Mouse (Mus musculus) kidney, postnatal 0 days (tissue): Measurements from ENCODE around the gene Traf3ip1. TPM values are rescaled to one million over a fixed set of nuclear protein-coding genes. Genes with fewer than 3 reads are reported as not detected.
A peak's percentile ranks its signal among the peaks of the same experiment; 100 is the strongest.
"Not testable (repeated sequence)": the region's sequence is repeated elsewhere in the genome, so short reads cannot be mapped to it uniquely, and the experiment has no call there.

Experiments
- ATAC-seq: fragments of 200-750 bp; cut with Nextera tagmentation; replicated peaks from 2 replicates; pipeline ENCODE4 v1.8.0; 2017; ENCODE audit warnings: low read depth, moderate number of reproducible peaks, moderate TSS enrichment, moderate library complexity; ENCODE audit not compliant: low FRiP score
- DNase-seq: peaks from one replicate; pipeline ENCODE4 v3.0.0-alpha.2; 2016; ENCODE audit warnings: low spot score
- H3K27ac ChIP-seq: fragments of 300-500 bp; sonication (generic); 2 replicates; pipeline ENCODE4 v1.5.1; 2014; ENCODE audit warnings: mild to moderate bottlenecking
- H3K27me3 ChIP-seq: fragments of 300-500 bp; sonication (generic); 2 replicates; pipeline ENCODE4 v1.6.1; 2014; ENCODE audit warnings: low read length, mixed read lengths; ENCODE audit not compliant: insufficient read depth
- H3K36me3 ChIP-seq: fragments of 300-500 bp; sonication (generic); 2 replicates; pipeline ENCODE4 v1.6.1; 2014; ENCODE audit warnings: low read length, mixed read lengths; ENCODE audit not compliant: insufficient read depth
- H3K4me1 ChIP-seq: fragments of 300-500 bp; sonication (generic); replicated peaks from 2 replicates; pipeline ENCODE4 v1.6.1; 2014; ENCODE audit warnings: antibody characterized with exemption, low read length, mixed read lengths; ENCODE audit not compliant: insufficient read depth
- H3K4me2 ChIP-seq: fragments of 300-500 bp; sonication (generic); 2 replicates; pipeline ENCODE4 v1.6.1; 2014; ENCODE audit warnings: mild to moderate bottlenecking, low read length, moderate library complexity, mixed read lengths
- H3K4me3 ChIP-seq: fragments of 300-500 bp; sonication (generic); replicated peaks from 2 replicates; pipeline ENCODE4 v1.5.1; 2014; ENCODE audit warnings: low read depth, low read length
- H3K9ac ChIP-seq: fragments of 300-500 bp; sonication (generic); 2 replicates; pipeline ENCODE4 v1.6.1; 2014; ENCODE audit warnings: low read depth, low read length
- H3K9me3 ChIP-seq: fragments of 300-500 bp; sonication (generic); replicated peaks from 2 replicates; pipeline ENCODE4 v1.6.1; 2016; ENCODE audit warnings: low read length, inconsistent platforms, mixed read lengths
- CTCF ChIP-seq: IDR thresholded peaks from 2 replicates; pipeline ENCODE4 v1.5.1; 2016; ENCODE audit warnings: antibody characterized with exemption, low read depth, mild to moderate bottlenecking, moderate library complexity
- WGBS: fragments of 180-500 bp; shearing (Covaris S2); extraction: QIAGEN DNeasy Blood & Tissue Kit; methylation state at CpG from one replicate; pipeline ENCODE4 v1.1.7; 2014; 5-methylcytosine and 5-hydroxymethylcytosine counted together
- polyA plus RNA-seq: library from polyadenylated mRNA; unstranded; fragments of >200 nt; fragmentation: Nextera tagmentation; extraction: Ambion mirVana; gene quantifications from 2 replicates; pipeline ENCODE4 v1.2.1, GENCODE M21; 2015

Traf3ip1 gene
- polyA plus RNA-seq, 1 experiment from 2014 or later, result 6.3 TPM

GRCm38 (mm10) chr1:91463336-91463995, 31.0 kb upstream of the Traf3ip1 start:
- 88% methylated on average over 13 of the region's 13 CpGs for WGBS
- H3K9me3 ChIP-seq, result no peaks in the 10 kb centered on the region
- no peaks in the 10 kb centered on the region for H3K36me3 ChIP-seq
- no peak for ATAC-seq
- TF ChIP-seq CTCF, result no peak
- no peaks in the 10 kb centered on the region for H3K27me3 ChIP-seq
- DNase-seq, result no peak
- H3K4me2 ChIP-seq, result no peak overlapping the region
- H3K27ac ChIP-seq, result no peak overlapping the region
- peaks cover 9% of the 10 kb centered on the region; the same call in 1 of the 2 replicates for H3K4me1 ChIP-seq
- H3K9ac ChIP-seq, result no peak overlapping the region
- H3K4me3 ChIP-seq, result no peak overlapping the region

GRCm38 (mm10) chr1:91464436-91464835, 30.0 kb upstream of the Traf3ip1 start:
- 63% methylated on average over 5 of the region's 5 CpGs for WGBS
- H3K27me3 ChIP-seq, result no peaks in the 10 kb centered on the region
- no peaks in the 10 kb centered on the region for H3K36me3 ChIP-seq
- no peaks in the 10 kb centered on the region for H3K9me3 ChIP-seq
- ATAC-seq, result no peak
- no peak overlapping the region for H3K9ac ChIP-seq
- peaks cover 7% of the 10 kb centered on the region; the same call in 1 of the 2 replicates for H3K4me1 ChIP-seq
- no peak for DNase-seq
- no peak for TF ChIP-seq CTCF
- H3K27ac ChIP-seq, result peak overlapping the region; percentile 55
- H3K4me2 ChIP-seq, result no peak overlapping the region
- no peak overlapping the region for H3K4me3 ChIP-seq

- Histone ChIP-seq H3K4me2 (no peak overlapping the region), H3K36me3 (no peaks in the 10 kb centered on the region), H3K4me3 (no peak overlapping the region), H3K9ac (no peak overlapping the region), H3K9me3 (no peaks in the 10 kb centered on the region), H3K4me1 (peaks cover 2% of the 10 kb centered on the region; the same call in 1 of the 2 replicates), H3K27me3 (no peaks in the 10 kb centered on the region), H3K27ac (peak overlapping the region; percentile 55)
- no peak for TF ChIP-seq CTCF
- 11% methylated on average over 1 of the region's 1 CpGs for WGBS
- peak; percentile 74; the same call in 1 of the 2 replicates for ATAC-seq
- no peak for DNase-seq
Measured at GRCm38 (mm10) chr1:91465244-91465643, 29.2 kb upstream of the Traf3ip1 start.

- ATAC-seq (no peak), DNase-seq (no peak)
- H3K4me2 ChIP-seq, result no peak overlapping the region
- H3K4me1 ChIP-seq, result no peaks in the 10 kb centered on the region; the same call in 1 of the 2 replicates
- no peak overlapping the region for H3K4me3 ChIP-seq
- TF ChIP-seq CTCF, result no peak
- no peaks in the 10 kb centered on the region for H3K36me3 ChIP-seq
- no peak overlapping the region for H3K27ac ChIP-seq
- H3K27me3 ChIP-seq, result no peaks in the 10 kb centered on the region
- no peak overlapping the region for H3K9ac ChIP-seq
- 82% methylated on average over 6 of the region's 6 CpGs for WGBS
- H3K9me3 ChIP-seq, result no peaks in the 10 kb centered on the region
Measured at GRCm38 (mm10) chr1:91466186-91466585, 28.3 kb upstream of the Traf3ip1 start.

GRCm38 (mm10) chr1:91469888-91470419, 24.5 kb upstream of the Traf3ip1 start:
- no peak overlapping the region for H3K9ac ChIP-seq
- ATAC-seq, result no peak
- H3K4me2 ChIP-seq, result no peak overlapping the region
- WGBS, result 82% methylated on average over 4 of the region's 4 CpGs
- H3K27me3 ChIP-seq, result no peaks in the 10 kb centered on the region
- no peaks in the 10 kb centered on the region for H3K9me3 ChIP-seq
- no peaks in the 10 kb centered on the region; the same call in 1 of the 2 replicates for H3K4me1 ChIP-seq
- H3K27ac ChIP-seq, result no peak overlapping the region
- H3K4me3 ChIP-seq, result no peak overlapping the region
- H3K36me3 ChIP-seq, result no peaks in the 10 kb centered on the region
- TF ChIP-seq CTCF, result no peak
- no peak for DNase-seq

GRCm38 (mm10) chr1:91478145-91478544, 16.3 kb upstream of the Traf3ip1 start:
- 94% methylated on average over 9 of the region's 13 CpGs for WGBS
- not testable (repeated sequence) for H3K27me3 ChIP-seq, H3K9ac ChIP-seq, H3K4me1 ChIP-seq, H3K27ac ChIP-seq, H3K36me3 ChIP-seq, H3K4me2 ChIP-seq, H3K9me3 ChIP-seq, DNase-seq, ATAC-seq, H3K4me3 ChIP-seq
